Mouse (Mus musculus): ENCODE measurements at regions not wholly inside any gene's neighbourhood (a gene's known extent, or its start where the extent isn't known, plus 50 kb on each side); places are given as distances from the start of the nearest gene placed in this dataset.

DNA sequence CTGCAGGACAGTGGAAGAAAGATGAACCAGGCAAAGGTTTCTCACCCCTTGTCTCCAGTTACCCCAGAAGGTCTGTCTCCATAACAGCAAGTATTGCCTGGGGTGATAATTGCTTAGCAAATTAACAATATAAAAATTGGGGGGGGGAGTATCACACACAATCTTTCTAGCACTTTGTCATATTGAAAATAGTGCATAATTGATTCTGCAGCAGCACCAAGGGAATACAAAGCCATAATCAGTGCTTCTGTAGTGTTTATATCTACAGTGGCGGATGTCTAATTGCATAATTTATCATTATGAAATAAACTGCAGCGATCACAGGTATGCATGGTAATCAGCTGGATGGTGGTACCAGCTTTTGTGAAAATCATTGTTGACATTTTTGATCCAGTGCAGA, 316.9 kb upstream of the Nmur2 start:
- no peak for TF ChIP-seq CTCF (IDR thresholded peaks at IDR 0.05; ENCODE audit: low read depth)
- 68% methylated on average over 2 of the region's 2 CpGs for WGBS
- Histone ChIP-seq H3K9ac (ENCODE audit: low read depth, low read length) (no peak overlapping the region), H3K9me3 (ENCODE audit: control insufficient read depth) (no peaks in the 10 kb centered on the region), H3K4me3 (ENCODE audit: low read depth, low read length) (no peak overlapping the region), H3K27ac (ENCODE audit: low read depth, low read length) (no peak overlapping the region), H3K27me3 (replicated peaks; ENCODE audit: control insufficient read depth, insufficient read depth, low read length) (no peaks in the 10 kb centered on the region), H3K4me2 (replicated peaks; ENCODE audit: low read depth) (no peak overlapping the region), H3K4me1 (replicated peaks; ENCODE audit: control insufficient read depth, insufficient read depth, low read length) (no peaks in the 10 kb centered on the region), H3K36me3 (ENCODE audit: control insufficient read depth, insufficient read depth) (no peaks in the 10 kb centered on the region)
- ATAC-seq = no peak

GRCm38 (mm10) chr11:56351798-56352366, 311.1 kb upstream of the Nmur2 start:
- H3K36me3 ChIP-seq (ENCODE audit: control insufficient read depth, insufficient read depth) = no peaks in the 10 kb centered on the region
- H3K4me3 ChIP-seq (ENCODE audit: low read depth, low read length) = no peak overlapping the region
- TF ChIP-seq CTCF (IDR thresholded peaks at IDR 0.05; ENCODE audit: low read depth) = no peak
- 64% methylated on average over 7 of the region's 7 CpGs for WGBS
- H3K4me1 ChIP-seq (replicated peaks; ENCODE audit: control insufficient read depth, insufficient read depth, low read length) = no peaks in the 10 kb centered on the region
- no peak overlapping the region for H3K9ac ChIP-seq (ENCODE audit: low read depth, low read length)
- no peaks in the 10 kb centered on the region for H3K9me3 ChIP-seq (ENCODE audit: control insufficient read depth)
- H3K27me3 ChIP-seq (replicated peaks; ENCODE audit: control insufficient read depth, insufficient read depth, low read length) = no peaks in the 10 kb centered on the region
- no peak overlapping the region for H3K27ac ChIP-seq (ENCODE audit: low read depth, low read length)
- H3K4me2 ChIP-seq (replicated peaks; ENCODE audit: low read depth) = no peak overlapping the region
- no peak for ATAC-seq

GRCm38 (mm10) chr11:56351231-56351630, 310.4 kb upstream of the Nmur2 start:
- Histone ChIP-seq H3K4me2 (replicated peaks; ENCODE audit: low read depth) (no peak overlapping the region), H3K9me3 (ENCODE audit: control insufficient read depth) (no peaks in the 10 kb centered on the region), H3K27me3 (replicated peaks; ENCODE audit: control insufficient read depth, insufficient read depth, low read length) (no peaks in the 10 kb centered on the region), H3K4me1 (replicated peaks; ENCODE audit: control insufficient read depth, insufficient read depth, low read length) (no peaks in the 10 kb centered on the region), H3K36me3 (ENCODE audit: control insufficient read depth, insufficient read depth) (no peaks in the 10 kb centered on the region), H3K27ac (ENCODE audit: low read depth, low read length) (no peak overlapping the region), H3K9ac (ENCODE audit: low read depth, low read length) (no peak overlapping the region), H3K4me3 (ENCODE audit: low read depth, low read length) (no peak overlapping the region)
- TF ChIP-seq CTCF (IDR thresholded peaks at IDR 0.05; ENCODE audit: low read depth) = no peak
- ATAC-seq = no peak
- 70% methylated on average over 1 of the region's 1 CpGs for WGBS

DNA sequence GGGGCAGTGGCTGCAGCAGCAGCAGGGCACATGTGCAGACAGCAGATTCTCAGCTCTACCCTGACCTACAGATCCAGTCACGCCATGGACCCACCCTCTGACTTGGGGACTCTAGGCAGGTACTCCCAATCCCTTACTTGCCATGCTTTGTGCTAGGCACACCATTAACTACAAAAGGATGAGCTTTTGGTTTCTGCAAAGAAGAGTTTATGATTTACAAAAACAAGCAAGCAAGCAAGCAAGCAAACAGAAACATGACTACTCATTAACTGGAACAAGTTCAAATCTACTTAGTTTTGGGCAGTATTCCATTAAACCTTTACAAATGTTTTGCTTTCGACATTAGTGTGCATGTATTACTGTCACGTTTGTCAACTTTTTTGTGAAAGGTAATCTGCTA, 309.0 kb upstream of the Nmur2 start:
- Histone ChIP-seq H3K4me2 (replicated peaks; ENCODE audit: low read depth) (no peak overlapping the region), H3K9ac (ENCODE audit: low read depth, low read length) (no peak overlapping the region), H3K27me3 (replicated peaks; ENCODE audit: control insufficient read depth, insufficient read depth, low read length) (no peaks in the 10 kb centered on the region), H3K9me3 (ENCODE audit: control insufficient read depth) (no peaks in the 10 kb centered on the region), H3K4me1 (replicated peaks; ENCODE audit: control insufficient read depth, insufficient read depth, low read length) (no peaks in the 10 kb centered on the region), H3K27ac (ENCODE audit: low read depth, low read length) (no peak overlapping the region), H3K4me3 (ENCODE audit: low read depth, low read length) (no peak overlapping the region), H3K36me3 (ENCODE audit: control insufficient read depth, insufficient read depth) (no peaks in the 10 kb centered on the region)
- no peak for ATAC-seq
- TF ChIP-seq CTCF (IDR thresholded peaks at IDR 0.05; ENCODE audit: low read depth) = no peak
- 64% methylated on average over 3 of the region's 3 CpGs for WGBS

DNA sequence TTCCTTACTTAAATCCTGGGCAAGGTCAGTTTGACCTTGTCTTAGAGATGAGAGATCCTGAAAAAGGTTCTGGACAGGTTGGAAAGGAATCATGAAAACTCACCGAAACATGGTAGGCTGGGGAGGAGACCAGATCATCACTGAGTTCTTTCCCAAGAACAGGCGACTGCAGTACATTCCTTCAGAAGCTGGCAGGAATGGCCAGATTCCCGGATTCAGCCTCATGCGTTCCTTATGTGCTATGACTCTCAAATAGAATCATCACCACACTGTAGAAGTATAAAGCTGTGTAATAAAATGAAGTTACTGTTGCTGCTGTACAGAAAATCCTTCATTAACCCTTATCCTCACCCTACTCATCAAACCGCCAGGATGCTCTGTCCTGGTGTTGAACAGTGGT, 307.6 kb upstream of the Nmur2 start:
- H3K9ac ChIP-seq (ENCODE audit: low read depth, low read length) = no peak overlapping the region
- WGBS = 90% methylated on average over 5 of the region's 5 CpGs
- no peak for TF ChIP-seq CTCF (IDR thresholded peaks at IDR 0.05; ENCODE audit: low read depth)
- H3K4me1 ChIP-seq (replicated peaks; ENCODE audit: control insufficient read depth, insufficient read depth, low read length) = no peaks in the 10 kb centered on the region
- no peak overlapping the region for H3K4me2 ChIP-seq (replicated peaks; ENCODE audit: low read depth)
- H3K27me3 ChIP-seq (replicated peaks; ENCODE audit: control insufficient read depth, insufficient read depth, low read length) = no peaks in the 10 kb centered on the region
- H3K36me3 ChIP-seq (ENCODE audit: control insufficient read depth, insufficient read depth) = no peaks in the 10 kb centered on the region
- no peak overlapping the region for H3K27ac ChIP-seq (ENCODE audit: low read depth, low read length)
- H3K4me3 ChIP-seq (ENCODE audit: low read depth, low read length) = no peak overlapping the region
- H3K9me3 ChIP-seq (ENCODE audit: control insufficient read depth) = no peaks in the 10 kb centered on the region
- ATAC-seq = no peak

DNA sequence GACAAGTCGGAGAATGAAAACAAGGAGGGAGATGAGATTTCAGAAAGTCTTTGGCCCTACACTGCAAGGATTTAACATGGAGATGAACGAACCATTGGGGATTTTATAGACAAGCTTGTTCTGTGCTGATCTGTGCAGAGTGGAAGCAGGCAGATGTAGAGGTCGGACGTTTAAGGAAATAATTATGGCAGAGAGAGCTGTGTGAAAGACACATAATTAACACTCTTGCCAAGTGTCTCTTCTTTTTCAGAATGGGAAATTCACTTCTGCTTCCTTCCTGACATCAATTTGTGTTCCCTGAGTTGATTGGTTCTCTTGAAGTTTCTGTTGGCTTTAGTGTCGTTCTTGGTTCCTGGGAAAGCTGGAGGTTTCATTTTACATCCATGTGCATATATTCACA, 302.3 kb upstream of the Nmur2 start:
- H3K9ac ChIP-seq (ENCODE audit: low read depth, low read length) = no peak overlapping the region
- no peaks in the 10 kb centered on the region for H3K36me3 ChIP-seq (ENCODE audit: control insufficient read depth, insufficient read depth)
- no peak overlapping the region for H3K4me3 ChIP-seq (ENCODE audit: low read depth, low read length)
- no peaks in the 10 kb centered on the region for H3K4me1 ChIP-seq (replicated peaks; ENCODE audit: control insufficient read depth, insufficient read depth, low read length)
- H3K27ac ChIP-seq (ENCODE audit: low read depth, low read length) = no peak overlapping the region
- no peak for TF ChIP-seq CTCF (IDR thresholded peaks at IDR 0.05; ENCODE audit: low read depth)
- H3K9me3 ChIP-seq (ENCODE audit: control insufficient read depth) = no peaks in the 10 kb centered on the region
- H3K27me3 ChIP-seq (replicated peaks; ENCODE audit: control insufficient read depth, insufficient read depth, low read length) = no peaks in the 10 kb centered on the region
- no peak overlapping the region for H3K4me2 ChIP-seq (replicated peaks; ENCODE audit: low read depth)
- ATAC-seq = no peak
- 70% methylated on average over 5 of the region's 5 CpGs for WGBS

GRCm38 (mm10) chr11:56341731-56342130, 300.9 kb upstream of the Nmur2 start:
- Histone ChIP-seq H3K36me3 (ENCODE audit: control insufficient read depth, insufficient read depth) (no peaks in the 10 kb centered on the region), H3K4me3 (ENCODE audit: low read depth, low read length) (no peak overlapping the region), H3K4me2 (replicated peaks; ENCODE audit: low read depth) (no peak overlapping the region), H3K9me3 (ENCODE audit: control insufficient read depth) (no peaks in the 10 kb centered on the region), H3K27me3 (replicated peaks; ENCODE audit: control insufficient read depth, insufficient read depth, low read length) (no peaks in the 10 kb centered on the region), H3K27ac (ENCODE audit: low read depth, low read length) (no peak overlapping the region), H3K9ac (ENCODE audit: low read depth, low read length) (no peak overlapping the region), H3K4me1 (replicated peaks; ENCODE audit: control insufficient read depth, insufficient read depth, low read length) (no peaks in the 10 kb centered on the region)
- no peak for TF ChIP-seq CTCF (IDR thresholded peaks at IDR 0.05; ENCODE audit: low read depth)
- no peak for ATAC-seq
- WGBS = 76% methylated on average over 1 of the region's 1 CpGs

All from intestine, postnatal 0 days (tissue).